Mouse (Mus musculus) gastrocnemius, adult 8-10 months (tissue): ENCODE data around the gene Piezo1. TPM values are rescaled to one million over a fixed set of nuclear protein-coding genes. Genes with fewer than 3 reads are reported as not detected.
"Not testable (repeated sequence)": the region's sequence is repeated elsewhere in the genome, so short reads cannot be mapped to it uniquely, and the experiment has no call there.

Source experiments
- DNase-seq, 2 experiments: peaks; one replicate each; pipeline ENCODE4 v3.0.0; 2022; ENCODE audit warnings: low spot score in 2 of 2
- total RNA-seq, 4 experiments: library from RNA; stranded (reverse); gene quantifications; 2 replicates each; pipeline ENCODE4 v1.2.4; 2022

The Piezo1 gene
- total RNA-seq = 10 to 100 TPM; 11.7 to 14.4 (median 13.9) TPM

DNA sequence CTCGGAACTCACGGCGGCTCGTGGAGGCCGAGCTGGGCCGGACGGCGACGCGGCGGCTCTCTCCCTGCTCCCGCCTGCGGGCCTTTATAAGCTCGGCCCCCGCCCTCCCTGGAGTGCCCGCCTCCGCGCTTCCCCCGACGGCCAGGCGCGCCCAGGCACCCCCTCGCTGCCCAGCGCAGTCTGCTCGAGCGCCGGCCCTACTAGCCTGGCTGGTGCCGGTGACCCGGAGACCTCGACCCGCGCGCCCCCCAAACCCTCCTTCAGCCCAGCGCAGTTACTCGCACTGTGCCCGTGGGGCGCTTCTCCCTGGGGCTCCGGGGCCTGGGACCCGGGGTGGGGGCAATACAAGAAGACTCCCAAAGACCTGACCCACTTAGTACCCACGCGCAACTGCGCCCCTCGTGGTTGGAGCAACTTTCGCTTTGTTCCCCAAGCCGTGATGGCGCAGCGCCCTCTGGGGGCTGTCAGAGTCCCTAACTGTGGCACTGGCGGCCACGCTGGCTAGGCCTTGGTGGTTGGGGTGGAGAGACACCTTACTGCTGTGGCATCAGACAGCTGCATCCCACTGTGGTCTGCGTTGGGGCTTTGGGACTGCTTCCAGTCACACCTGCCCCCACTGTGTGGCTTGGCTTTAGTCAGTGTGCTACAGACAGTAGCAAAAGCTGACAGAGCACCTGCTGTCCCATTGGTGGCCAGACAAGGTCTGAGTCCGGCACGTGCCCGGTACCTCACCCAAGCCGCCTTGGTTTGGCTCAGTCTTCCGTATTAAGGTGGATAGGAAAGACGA is at the start of gene Piezo1:
Gene Piezo1, minus strand, starts transcription at position 65 of the 787 bp plus-strand sequence.
- peak; percentile 88 to 89 for DNase-seq

DNA sequence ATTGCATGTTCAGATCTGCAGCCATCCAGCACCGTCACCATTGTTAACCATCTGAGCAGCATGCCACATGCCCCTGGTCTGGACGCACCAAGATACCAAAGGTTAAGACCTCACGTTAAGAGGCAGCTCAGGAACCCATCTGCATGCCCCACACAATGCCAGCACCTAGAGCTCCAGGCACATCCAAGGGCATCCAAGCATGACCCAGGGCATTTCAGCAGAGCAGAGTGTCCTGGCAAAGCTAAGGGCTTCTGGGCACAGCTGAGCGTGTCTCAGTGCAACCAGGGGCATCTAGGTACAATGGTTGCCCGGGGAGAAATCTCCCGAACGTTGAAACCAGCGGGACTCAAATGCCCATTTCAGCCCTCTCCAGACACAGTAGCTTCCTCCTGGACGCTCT is 49.5 kb upstream of the Piezo1 start:
- DNase-seq = no peak

DNA sequence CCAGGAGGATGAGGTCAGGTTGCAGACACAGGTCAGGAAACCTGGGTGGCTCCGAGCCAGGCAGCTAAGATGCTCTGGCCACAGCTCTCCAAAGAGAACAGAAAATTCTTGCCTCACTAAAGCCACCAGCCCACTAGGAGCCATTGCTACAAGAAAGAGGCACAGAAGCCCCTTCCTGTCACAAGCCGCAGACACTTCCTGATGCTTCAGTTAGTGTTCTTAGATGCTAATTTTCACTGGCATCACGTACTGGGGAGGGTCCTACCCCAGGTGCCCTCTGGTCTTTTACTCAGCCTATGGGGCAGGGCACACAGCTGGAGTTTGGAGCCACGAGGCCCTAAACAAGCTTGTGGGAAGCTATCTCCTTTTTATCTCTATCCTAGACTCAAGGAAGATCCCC is 44.9 kb upstream of the Piezo1 start:
- no peak for DNase-seq

DNA sequence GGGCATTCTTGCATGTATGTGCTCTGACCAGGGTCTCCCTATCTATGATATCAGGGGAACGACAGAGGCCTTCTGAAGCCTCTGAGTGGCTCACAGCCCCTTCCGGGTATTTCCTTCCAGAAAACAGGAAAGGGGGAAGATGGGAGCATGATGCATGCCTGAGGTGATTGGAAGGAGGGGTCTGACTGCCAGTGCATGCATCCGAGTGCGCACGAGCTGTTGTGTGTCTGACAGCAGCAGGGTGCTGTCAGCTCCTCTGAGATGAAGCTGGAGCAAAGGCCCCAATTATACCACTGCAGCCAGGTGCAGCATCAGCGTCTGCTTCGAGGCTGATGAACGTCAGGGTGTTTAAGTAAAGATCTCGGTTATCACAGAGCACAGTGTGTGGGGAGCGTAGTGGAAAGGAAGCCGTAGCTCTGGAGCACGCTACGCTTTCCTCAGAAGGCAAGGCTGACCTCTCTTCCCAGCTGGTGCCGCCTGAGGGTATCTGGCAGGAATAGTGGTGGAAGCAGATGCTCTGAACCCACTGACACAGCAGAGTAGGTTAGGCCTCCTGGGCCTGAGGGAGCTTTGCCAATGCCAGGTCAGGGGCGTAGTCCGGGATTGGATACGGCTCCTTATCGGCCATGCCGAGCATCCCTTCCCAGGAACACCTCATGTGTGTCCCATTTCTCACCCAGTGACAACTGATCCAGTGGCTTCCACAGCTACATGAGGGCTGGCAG is 42.8 kb upstream of the Piezo1 start:
- DNase-seq = no peak

DNA sequence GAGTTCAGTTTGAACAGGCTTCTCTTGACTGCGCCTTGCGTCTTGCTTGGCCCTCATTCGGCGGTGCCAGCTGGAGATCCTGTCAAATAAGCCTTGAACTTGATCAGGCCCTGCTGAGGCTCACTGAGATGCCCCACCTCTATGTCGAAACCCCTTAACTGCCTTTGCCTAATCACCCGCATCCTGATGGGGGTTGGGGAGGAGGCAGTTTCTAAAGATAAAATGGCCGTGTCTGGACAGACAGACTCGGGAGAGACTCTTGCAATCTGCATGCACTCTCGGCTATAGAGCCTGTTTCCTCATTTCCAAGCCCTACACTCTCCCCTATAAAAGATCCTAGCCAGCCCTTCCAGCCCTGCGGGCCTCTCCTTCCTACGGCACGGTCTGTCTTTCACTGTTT is 42.1 kb upstream of the Piezo1 start:
- no peak for DNase-seq

DNA sequence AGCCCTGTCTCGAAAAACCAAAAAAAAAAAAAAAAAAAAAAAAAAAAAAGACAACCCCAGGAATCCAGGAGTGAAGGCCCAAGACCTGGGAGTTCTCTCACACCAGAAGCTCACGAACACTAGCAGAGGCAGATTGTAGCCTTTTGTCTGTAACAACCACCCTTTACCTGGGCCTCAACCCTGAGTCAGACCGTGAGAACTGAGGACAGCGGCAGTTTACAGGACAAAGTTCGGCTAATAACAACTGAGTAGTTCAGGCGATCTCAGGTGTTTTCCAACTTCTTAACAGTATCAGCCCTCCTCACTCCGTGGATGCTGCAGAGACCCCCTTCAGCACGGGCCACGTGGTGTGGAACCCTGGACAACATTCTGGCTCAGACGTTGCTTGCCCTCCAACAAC is 35.6 kb upstream of the Piezo1 start:
- DNase-seq = no peak

DNA sequence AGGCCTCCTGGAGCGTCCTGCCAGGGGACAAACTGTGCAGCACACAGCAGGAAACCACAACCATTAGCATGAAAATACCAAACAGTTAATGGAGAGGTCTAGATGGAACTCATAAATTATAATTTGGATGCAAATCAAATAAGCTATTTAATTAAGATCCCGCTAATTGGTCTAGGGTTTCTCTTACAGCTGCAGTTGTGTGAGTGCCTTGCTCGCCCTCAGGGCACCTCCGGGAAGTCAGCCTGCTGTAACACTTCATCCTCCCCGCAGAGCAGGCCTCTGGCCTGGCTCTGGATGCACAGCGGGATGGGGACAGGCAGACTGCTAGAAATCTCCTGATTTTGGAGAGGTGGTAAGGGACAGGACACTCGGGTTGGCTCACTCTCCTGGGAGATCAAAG is 35.0 kb upstream of the Piezo1 start:
- no peak for DNase-seq

DNA sequence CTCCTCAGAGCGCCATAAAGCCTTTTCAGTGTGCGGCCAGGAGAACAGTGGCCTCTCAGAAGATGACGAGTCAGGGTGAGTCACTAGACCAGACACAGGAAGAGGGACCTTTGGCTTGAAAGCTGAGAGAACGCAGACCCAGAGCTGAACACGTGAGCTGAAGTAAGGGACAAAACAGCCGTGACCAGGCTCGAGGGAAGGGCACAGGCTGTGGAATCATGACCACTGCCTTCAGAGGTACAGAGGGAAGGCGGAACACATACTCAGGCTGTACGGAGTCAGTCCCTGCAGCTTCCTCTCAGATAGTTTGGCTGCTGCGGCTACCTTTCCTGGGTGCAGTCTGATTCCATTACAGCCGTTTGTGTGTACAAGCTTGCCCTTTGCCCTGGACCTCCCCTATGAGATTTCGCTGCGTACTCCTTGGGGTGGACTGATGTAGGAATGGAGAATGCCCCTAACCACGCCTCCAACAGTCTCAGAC is 34.3 kb upstream of the Piezo1 start:
- DNase-seq = no peak

DNA sequence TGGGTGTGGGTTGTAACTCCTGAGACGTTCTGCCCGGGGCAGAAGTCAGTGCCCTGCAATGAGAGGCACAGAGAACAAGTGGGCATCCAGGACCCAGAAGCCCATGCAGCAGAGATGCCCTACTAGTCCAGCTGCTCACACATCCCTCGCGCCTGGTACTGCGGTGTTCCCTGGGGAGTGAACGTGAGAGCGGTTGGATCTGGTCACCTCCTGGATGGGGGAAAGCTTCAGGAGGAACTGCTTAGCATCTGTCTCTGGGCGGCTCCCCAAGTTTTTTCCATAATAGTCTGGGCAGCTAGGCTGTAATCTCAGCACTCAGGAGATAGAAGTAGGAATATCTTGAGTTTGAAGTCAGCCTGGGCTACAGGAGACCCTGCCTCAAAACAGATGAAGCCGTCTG is 33.9 kb upstream of the Piezo1 start:
- no peak for DNase-seq

DNA sequence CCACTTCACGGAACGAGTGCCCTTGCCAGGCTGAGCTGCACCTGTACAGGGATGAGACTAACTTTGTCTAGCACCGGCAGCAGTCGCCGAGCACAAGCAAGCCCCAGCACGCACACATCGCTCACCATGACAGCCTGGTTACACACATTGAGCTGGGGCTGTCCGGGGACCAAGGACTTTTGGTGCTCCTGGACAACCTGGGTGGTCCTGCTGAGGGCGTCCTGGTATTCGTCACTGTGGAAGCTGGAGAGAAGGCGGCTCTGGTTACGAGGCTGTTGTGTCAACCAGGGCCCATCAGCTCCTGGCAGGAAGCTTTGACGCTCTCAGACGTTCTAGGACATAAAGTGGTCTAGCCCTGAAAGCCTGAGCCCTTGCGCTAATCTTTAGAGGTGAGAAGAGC is 29.8 kb upstream of the Piezo1 start:
- DNase-seq = no peak

DNA sequence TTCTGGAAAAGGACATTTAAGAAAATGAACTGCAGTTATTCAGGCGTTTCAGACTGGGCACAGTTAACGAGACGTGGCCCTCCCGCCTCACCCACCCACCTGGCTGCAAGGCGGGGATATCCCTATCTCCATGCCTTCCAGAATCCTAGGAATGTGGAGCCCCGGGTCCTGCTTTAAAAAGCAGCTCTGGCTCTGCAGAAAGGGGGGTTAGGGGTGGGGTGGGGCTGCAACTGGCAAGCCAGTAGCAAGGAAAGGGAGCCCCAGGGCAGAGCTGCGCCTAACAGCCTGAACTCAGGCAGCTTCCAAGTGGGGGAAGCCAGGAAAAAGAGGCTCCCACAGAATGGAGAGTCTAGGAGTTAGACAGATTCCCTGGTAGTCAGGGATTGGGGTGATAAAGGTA is 28.1 kb upstream of the Piezo1 start:
- DNase-seq = no peak

DNA sequence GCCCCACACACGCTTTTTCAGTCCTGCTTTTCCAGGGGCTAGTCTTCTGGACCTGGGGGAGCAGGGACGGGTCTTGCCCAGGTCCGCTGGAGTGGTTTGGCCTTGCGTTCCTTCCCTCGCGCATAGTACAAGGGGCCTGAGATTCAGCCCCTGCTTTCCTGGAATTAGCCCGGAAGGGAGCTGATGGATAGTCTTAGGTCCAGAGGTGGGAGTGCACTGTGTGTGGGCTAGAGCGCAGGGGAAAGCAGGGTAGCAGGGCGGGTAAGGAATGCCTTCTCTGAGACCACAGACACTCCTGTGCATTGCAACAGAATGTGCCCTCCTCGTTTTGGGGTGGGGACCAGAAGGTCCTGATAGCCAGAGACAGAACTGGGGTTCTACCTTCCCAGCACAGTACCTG is 26.0 kb upstream of the Piezo1 start:
- no peak for DNase-seq

DNA sequence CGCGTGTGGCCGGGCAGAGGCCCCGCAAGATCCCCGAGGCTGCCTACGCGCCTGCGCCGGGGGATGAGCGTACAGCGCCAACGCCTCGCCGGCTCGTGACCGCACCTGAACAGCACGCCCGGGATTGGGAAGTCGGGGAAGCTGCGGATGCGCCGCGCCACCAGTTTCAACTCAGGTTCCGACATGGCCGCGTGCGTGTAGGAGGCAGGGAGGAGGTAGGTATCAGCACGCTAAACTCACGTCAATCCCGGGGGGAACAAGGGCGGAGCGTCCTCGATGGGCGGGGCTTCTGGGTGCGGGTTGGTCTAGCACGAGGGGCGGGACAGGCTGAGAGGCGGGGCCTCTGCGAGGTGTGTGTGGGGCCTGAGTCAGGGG is 25.5 kb upstream of the Piezo1 start, which contains the start of gene Aprt:
Gene Aprt, minus strand, starts transcription at position 262 of the 375 bp plus-strand sequence.
- DNase-seq = peak; percentile 92 to 93

DNA sequence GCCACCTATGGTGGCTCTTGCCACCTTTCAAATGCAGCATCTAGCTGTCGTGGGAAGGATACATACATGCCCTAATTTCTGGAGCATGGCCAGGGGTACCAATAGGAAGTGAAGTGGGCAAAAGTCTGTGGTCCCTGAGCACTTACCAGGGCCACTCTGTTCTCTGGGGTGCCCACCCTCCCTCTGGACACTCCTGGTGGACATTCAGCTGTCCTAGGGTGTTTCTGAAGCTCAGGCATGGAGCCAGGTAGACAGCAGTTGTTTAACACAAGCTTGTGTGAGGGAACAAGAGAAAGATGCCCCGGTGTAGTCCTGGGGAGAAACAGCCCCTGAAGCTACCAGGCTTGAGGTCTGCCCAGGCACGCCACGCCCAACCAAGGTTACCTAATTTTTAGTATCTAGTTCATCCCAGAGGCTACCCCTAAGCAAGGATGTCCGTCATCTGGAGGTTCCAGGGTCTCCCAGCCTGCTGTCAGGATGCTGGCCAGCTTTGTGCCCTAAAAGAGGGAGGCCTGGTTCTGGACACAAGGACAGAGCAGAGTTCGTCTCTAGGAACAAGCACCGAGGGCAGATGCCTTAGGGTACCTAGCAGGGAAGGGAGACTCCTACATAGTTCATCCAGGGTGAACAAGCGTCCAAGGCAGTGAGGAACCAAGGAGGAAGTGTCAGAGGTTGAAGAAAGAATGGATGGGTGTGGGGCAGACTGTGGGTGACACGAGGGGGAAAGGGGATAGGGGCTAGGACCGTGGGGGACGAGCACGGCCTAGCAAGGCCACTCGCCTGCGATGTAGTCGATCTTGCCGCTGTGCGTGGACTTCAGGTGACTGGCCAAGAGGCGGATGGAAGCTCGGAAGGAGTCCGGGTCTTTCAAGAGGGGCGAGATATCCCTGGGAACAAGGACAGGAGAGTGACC is 24.9 kb upstream of the Piezo1 start:
- no peak for DNase-seq

DNA sequence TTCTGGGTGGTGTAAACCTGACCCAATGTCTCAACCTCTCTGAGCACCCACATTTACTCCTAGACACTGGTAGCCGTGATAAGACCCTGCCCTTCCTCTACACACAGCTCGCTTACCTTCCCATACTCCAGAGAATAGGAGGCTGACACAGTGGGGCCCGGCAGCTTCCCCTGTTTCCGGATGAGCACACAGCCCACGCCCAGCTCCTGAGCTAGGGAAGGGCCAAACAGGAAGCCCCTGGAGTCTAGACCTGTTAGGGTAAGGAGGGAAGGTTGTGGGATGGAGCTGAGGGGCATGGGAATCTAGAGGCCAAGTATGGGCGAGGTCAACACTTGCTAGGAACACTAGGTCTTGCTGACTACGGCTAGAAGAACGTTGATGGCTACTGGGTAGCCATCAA is 24.2 kb upstream of the Piezo1 start:
- DNase-seq = no peak

DNA sequence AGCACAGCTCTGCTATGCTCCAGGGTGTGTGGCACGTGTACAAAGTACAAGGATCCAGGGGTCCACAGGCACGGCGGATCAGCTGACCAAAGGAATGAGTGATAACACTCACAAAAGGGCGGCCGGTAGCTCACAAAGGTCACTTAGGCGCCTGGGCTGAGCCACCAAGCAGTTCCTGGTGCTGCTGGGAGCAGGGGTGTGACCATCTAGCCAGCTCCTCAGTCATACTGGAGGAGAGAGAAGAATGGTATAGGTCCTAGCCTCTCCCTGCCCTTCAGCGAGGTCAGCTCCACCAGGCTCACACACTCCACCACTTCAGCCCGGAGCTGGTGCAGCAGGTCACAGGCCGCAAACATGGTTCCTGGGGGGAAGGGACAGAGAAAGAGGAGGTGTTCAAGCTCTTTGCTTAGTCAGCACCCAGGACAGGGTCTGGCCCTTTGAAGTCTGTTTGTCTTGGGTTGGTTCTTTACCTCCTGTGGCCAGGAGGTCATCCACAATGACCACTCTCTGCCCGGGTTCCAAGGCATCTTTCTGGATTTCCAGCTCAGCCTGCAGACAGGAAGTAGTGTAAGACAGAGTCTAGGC is 23.6 kb upstream of the Piezo1 start:
- no peak for DNase-seq

DNA sequence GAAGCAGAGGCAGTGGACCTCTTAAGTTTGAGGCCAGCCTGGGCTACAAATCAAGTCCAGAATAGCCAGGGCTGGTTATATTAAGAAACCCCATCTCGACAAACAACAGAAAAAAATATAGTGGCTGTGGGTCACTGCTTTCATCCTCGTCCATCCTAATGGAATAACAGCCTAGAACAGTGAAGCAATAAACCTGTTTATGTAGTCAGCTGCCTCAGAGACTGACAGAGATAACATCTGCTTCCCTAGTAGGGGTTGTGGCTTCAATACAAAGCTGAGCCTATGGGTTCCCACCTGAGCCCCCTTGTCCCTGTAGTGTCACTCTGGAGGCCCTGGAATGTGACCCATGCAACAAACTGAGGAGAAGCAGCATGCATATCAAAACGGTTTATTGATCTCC is 23.1 kb upstream of the Piezo1 start:
- DNase-seq = no peak

DNA sequence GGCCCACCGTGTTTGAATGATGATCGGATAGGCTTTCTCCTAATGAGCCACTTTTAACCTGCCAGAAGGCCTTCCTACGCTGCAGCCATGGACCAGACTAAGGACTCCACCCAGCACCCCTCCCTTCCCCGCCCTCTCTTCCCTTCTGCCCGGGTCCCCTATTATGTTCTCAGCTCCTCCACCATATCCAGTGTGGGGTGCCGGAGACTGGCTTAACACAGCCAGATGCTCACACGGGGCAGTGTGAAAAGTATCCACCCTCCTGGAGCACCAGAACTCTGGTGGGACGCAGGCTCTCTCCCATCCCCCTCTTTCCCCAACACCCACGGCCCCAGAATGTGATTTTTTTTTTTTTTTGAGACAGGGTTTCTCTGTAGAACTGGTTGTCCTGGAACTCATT is 22.4 kb upstream of the Piezo1 start:
- DNase-seq = no peak

DNA sequence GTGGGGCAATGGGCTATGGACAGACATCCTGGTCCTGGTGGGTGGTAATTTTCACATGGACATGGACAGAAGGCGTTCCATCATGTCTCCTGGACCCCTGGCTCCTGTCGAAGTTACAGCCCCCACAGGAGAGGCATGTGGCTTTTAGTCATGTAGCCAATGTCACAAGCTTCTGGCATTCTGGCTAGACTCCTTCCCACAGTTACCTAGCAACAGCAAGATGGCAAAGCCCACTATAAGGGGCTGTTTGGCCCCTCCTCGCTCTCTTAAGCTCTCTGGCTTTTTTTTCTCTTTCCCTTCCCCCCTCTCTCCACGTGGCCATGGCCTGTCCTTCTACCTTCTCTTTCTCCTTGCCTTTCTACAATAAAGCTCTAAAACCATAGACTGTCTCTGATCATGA is 22.0 kb upstream of the Piezo1 start:
- DNase-seq = not testable (repeated sequence)

DNA sequence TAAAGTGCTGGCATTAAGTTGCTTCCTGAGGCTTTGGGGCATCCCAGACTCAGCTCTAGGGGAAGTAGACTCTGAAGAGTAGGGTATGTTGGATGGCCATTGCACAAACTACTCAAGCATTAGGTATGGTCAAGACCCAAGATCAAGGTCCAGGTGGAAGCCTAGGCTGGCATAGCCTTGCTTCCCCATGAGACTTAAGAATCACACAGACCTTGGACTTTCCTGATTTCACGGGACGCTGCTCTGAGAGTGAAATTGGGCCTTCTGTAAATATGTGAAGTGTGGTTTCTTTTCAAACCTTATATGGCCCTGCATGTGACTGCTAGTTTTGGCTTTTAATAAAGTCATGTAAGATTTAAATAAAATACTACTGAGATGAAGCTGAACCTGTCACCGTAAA is 21.6 kb upstream of the Piezo1 start:
- DNase-seq = no peak

DNA sequence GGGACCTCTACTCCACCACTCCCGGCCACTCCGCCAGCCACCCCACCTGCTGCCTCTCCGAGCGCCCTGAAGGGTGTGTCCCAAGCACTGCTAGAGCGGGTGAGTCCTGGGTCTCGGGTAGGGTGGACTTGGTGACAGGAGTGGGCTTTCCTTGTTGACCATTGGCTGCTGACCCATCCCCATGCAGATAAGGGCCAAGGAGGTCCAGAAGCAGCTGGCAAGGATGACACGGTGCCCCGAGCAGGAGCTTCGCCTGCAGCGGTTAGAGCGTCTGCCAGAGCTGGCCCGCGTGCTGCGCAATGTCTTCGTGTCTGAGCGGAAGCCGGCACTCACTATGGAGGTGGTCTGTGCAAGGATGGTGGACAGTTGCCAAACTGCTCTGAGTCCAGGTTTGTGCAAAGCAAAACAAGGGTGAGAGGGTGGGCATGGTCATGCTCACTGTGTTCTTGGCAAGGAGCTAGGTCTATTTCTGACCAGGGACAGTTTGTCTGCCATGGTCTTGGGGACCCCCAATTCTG is 20.7 kb upstream of the Piezo1 start:
- DNase-seq = no peak
